Mouse (Mus musculus) urinary bladder, postnatal 14 days (tissue): ENCODE measurements at regions not wholly inside any gene's neighbourhood (a gene's known extent, or its start where the extent isn't known, plus 50 kb on each side); places are given as distances from the start of the nearest gene placed in this dataset.

Experiments used
- DNase-seq: peaks from one replicate; pipeline ENCODE4 v3.0.0; 2021; ENCODE audit warnings: low spot score

GRCm38 (mm10) chr14:107978141-107978540 lies 935.8 kb downstream of the Slitrk1 start:
- DNase-seq, result no peak

- no peak for DNase-seq
Observed at GRCm38 (mm10) chr14:107952076-107952475, 961.9 kb downstream of the Slitrk1 start.

- no peak for DNase-seq
Observed at GRCm38 (mm10) chr14:107903717-107904116, 1010.2 kb downstream of the Slitrk1 start.

GRCm38 (mm10) chr14:107901823-107902222 lies 1012.1 kb downstream of the Slitrk1 start:
- DNase-seq, result no peak

GRCm38 (mm10) chr14:107860895-107861294 lies 1053.1 kb downstream of the Slitrk1 start:
- no peak for DNase-seq

- no peak for DNase-seq
Observed at GRCm38 (mm10) chr14:107849688-107850087, 1064.3 kb downstream of the Slitrk1 start.

- no peak for DNase-seq
Observed at GRCm38 (mm10) chr14:107845289-107846215, 1068.4 kb downstream of the Slitrk1 start.

GRCm38 (mm10) chr14:107844533-107844932 lies 1069.4 kb downstream of the Slitrk1 start:
- DNase-seq, result no peak

- no peak for DNase-seq
Observed at GRCm38 (mm10) chr14:107832976-107833375, 1081.0 kb downstream of the Slitrk1 start.

- no peak for DNase-seq
Observed at GRCm38 (mm10) chr14:107785242-107785641, 1128.7 kb downstream of the Slitrk1 start.
